Mouse (Mus musculus): ENCODE measurements around the gene Cog6. TPM values are rescaled to one million over a fixed set of nuclear protein-coding genes. Genes with fewer than 3 reads are reported as not detected.
A peak's percentile ranks its signal among the peaks of the same experiment; 100 is the strongest.

The Cog6 gene
- polyA plus RNA-seq (2016; fragmentation: Nextera tagmentation; extraction: Ambion mirVana): 50.0 and 52.1 TPM in 2 replicates

DNA sequence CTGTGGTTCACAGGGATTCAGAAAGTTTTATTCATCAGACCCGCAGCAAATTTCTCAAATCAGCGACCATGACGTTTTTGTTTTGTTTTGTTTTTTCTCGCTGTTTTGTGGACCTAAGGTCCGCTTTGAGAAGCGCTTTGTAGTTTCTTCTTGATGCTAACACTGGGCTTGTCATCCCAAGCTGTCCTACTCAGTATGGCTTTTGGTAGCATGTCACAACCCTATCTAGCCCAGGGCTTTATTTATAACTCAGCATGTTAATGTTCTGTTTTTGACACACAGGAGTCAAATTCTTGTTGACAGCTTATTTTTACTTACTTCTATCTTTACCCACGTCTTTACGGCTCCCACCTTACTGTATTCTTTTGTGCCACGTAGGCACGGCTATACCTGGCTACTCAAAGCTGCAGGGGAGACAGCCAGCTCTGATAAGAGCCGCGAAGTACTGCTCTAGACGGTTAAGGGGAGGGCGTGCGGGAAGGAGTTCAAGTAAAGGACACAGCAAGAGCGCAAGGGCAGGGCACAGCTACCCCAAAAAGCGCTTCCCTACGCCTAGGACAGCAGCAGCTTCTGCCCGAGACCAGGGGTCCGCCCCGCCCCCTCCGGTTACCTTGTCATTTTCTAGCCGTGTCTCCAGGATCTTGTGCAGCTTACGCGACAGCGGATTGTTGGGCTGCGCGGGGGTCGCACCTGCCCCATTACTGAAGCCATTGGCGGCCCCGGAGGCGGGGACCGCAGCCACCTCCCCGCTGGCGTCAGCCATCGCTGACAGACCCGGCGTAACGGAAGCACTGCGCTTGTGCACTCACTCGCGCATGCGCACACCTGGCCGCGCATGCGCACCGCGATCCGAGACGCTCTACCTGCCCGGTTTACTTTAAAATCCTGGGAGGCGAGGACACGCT is at the start of gene Cog6:
TSS of gene Cog6 (minus strand) at position 802 of the 905 bp plus-strand sequence.
- H3K4me2 ChIP-seq (replicated peaks): peak within 1 kb of the TSS; percentile 70
- no peaks in the 10 kb centered on the region for H3K27me3 ChIP-seq
- H3K4me1 ChIP-seq: peaks cover 5% of the 10 kb centered on the region; the same call in 1 of the 2 replicates
- H3K9ac ChIP-seq: peak within 1 kb of the TSS; percentile 78
- H3K4me3 ChIP-seq: peak within 1 kb of the TSS; percentile 83
- peak; percentile 90 for ATAC-seq (ENCODE audit: insufficient number of reproducible peaks, insufficient read depth, low FRiP score, low TSS enrichment)
- peak within 1 kb of the TSS; percentile 46; the same call in 1 of the 2 replicates for H3K27ac ChIP-seq
- H3K36me3 ChIP-seq: peaks cover 6% of the 10 kb centered on the region; the same call in 1 of the 2 replicates
- 5% methylated on average over 53 of the region's 53 CpGs for WGBS
- no peaks in the 10 kb centered on the region for H3K9me3 ChIP-seq

DNA sequence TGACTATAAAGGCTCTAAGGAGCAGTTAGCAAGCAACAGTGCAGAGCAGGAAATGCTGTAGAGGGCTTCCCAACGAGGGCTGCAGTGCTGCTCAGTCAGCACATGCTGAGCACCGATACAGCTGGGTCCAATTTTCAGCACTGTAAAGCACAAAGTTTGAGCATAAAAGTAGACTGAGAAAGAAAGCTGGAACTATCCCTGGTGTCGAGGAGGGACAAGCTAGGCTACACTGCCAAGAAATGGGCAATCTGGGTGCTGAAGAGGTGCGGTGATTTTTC is 49.0 kb upstream of the Cog6 start:
- Histone ChIP-seq H3K36me3 (no peaks in the 10 kb centered on the region), H3K4me3 (no peak overlapping the region), H3K9ac (no peak overlapping the region), H3K4me2 (replicated peaks) (no peak overlapping the region), H3K27me3 (no peaks in the 10 kb centered on the region), H3K27ac (peak overlapping the region; percentile 41; the same call in 1 of the 2 replicates), H3K4me1 (peaks cover 10% of the 10 kb centered on the region), H3K9me3 (no peaks in the 10 kb centered on the region)
- 45% methylated on average over 4 of the region's 4 CpGs for WGBS
- ATAC-seq (ENCODE audit: insufficient number of reproducible peaks, insufficient read depth, low FRiP score, low TSS enrichment): no peak

DNA sequence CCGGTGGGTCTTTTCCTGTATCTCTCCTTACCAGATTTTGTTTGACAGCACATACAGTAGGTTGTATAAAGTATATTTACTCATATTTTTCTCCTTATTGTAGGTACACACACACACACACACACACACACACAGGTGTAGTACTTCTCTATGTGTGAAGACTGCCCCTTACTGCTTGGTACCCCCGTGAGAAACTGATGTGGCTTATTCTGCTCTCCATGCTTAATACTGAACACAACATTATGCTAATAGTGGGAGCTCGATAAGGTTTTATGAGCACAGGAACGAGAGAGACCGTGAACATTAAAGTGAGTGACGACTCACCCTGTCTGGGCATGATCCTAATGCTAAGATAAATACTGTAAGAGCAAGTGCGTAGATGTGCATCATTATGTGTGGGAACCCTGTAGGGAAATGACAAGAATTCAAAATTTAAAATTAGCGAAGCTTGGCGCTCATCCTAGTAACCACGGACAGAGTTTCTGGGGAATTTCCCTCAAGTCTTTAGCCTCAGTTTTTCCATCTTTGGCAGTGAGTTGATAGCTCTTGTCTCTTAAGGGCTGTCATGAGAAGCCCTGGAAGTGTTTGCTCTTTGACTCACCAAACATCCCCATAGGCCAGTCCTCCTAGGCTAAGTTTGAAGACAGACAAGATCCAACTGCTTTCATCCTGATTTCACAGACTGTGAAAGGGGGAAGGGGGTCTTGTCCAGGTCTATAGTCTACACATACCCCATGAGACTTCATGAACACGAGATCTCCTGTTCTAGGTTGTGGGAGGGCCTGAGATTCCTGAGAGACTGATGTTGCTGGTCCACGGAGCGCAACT is 48.4 kb upstream of the Cog6 start:
- Histone ChIP-seq H3K4me3 (no peak overlapping the region), H3K9me3 (no peaks in the 10 kb centered on the region), H3K4me2 (replicated peaks) (no peak overlapping the region), H3K27me3 (no peaks in the 10 kb centered on the region), H3K4me1 (peaks cover 12% of the 10 kb centered on the region), H3K27ac (peak overlapping the region; percentile 41; the same call in 1 of the 2 replicates), H3K9ac (no peak overlapping the region), H3K36me3 (no peaks in the 10 kb centered on the region)
- WGBS: 69% methylated on average over 13 of the region's 13 CpGs
- no peak for ATAC-seq (ENCODE audit: insufficient number of reproducible peaks, insufficient read depth, low FRiP score, low TSS enrichment)

GRCm38 (mm10) chr3:53063423-53064147 is 46.5 kb upstream of the Cog6 start:
- Histone ChIP-seq H3K4me1 (peaks cover 31% of the 10 kb centered on the region), H3K27ac (no peak overlapping the region)
- 51% methylated on average over 13 of the region's 13 CpGs for WGBS

DNA sequence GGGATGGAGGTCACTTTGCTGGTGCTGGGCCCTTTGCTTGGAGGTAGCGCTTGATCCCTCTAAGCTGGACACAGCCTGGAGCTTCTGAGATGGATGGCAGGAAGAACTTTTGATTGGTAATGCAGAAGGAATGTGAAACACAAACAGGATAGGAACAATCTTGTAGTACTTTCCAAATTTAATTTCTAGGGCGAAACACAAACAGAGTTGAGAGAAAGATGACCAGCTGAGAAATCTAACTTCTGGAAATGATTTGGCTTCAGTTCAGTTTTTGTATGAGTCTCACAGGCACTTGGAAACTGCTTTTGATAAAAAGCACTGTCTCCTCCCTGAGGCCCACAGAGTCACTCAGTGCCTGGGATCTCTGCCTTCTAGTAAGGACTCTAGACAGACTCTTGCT is 42.9 kb upstream of the Cog6 start:
- Histone ChIP-seq H3K9me3 (no peaks in the 10 kb centered on the region), H3K27me3 (no peaks in the 10 kb centered on the region), H3K36me3 (no peaks in the 10 kb centered on the region), H3K4me3 (no peak overlapping the region), H3K9ac (no peak overlapping the region), H3K27ac (peak overlapping the region; percentile 72), H3K4me2 (replicated peaks) (no peak overlapping the region), H3K4me1 (peaks cover 38% of the 10 kb centered on the region)
- 30% methylated on average over 2 of the region's 2 CpGs for WGBS
- no peak for ATAC-seq (ENCODE audit: insufficient number of reproducible peaks, insufficient read depth, low FRiP score, low TSS enrichment)

More at GRCm38 (mm10) chr3:53063423-53064147, 46.5 kb upstream of the Cog6 start:
- Histone ChIP-seq H3K4me3 (no peak overlapping the region), H3K36me3 (no peaks in the 10 kb centered on the region), H3K4me2 (replicated peaks) (no peak overlapping the region), H3K9ac (no peak overlapping the region), H3K27me3 (no peaks in the 10 kb centered on the region), H3K9me3 (no peaks in the 10 kb centered on the region)
- ATAC-seq (ENCODE audit: insufficient number of reproducible peaks, insufficient read depth, low FRiP score, low TSS enrichment): no peak

DNA sequence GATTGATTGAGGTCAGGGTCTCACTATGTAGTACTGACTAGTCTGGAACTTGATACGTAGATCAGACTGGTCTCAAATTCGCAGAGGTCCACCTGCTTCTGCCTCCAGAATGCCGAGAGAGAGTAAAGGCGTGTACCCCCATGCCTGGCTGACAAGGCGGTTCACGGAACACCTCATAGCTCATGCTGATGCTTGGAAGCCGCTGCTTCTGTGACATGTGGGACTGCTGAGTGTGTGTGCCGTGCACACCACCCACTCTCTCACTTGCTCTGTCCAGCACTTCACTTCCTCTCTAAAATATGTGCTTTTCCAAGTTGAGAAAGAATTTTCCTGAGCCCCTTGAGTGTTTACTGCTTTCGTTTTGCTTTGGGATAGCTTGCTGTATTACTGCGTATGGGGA is 39.4 kb upstream of the Cog6 start:
- Histone ChIP-seq H3K9ac (no peak overlapping the region), H3K27ac (no peak overlapping the region), H3K36me3 (no peaks in the 10 kb centered on the region), H3K27me3 (no peaks in the 10 kb centered on the region), H3K4me3 (no peak overlapping the region), H3K9me3 (no peaks in the 10 kb centered on the region), H3K4me2 (replicated peaks) (no peak overlapping the region), H3K4me1 (peaks cover 33% of the 10 kb centered on the region; the same call in 1 of the 2 replicates)
- ATAC-seq (ENCODE audit: insufficient number of reproducible peaks, insufficient read depth, low FRiP score, low TSS enrichment): no peak
- 78% methylated on average over 10 of the region's 10 CpGs for WGBS

GRCm38 (mm10) chr3:53052385-53052784 is 35.3 kb upstream of the Cog6 start:
- no peak for ATAC-seq (ENCODE audit: insufficient number of reproducible peaks, insufficient read depth, low FRiP score, low TSS enrichment)
- peaks cover 7% of the 10 kb centered on the region; the same call in 1 of the 2 replicates for H3K4me1 ChIP-seq
- 41% methylated on average over 8 of the region's 8 CpGs for WGBS

GRCm38 (mm10) chr3:53046371-53046770 is 29.3 kb upstream of the Cog6 start:
- 0 out of 2 replicates have a peak, but pooled peaks cover 4% of the 10 kb centered on the region for H3K27me3 ChIP-seq
- ATAC-seq (ENCODE audit: insufficient number of reproducible peaks, insufficient read depth, low FRiP score, low TSS enrichment): no peak
- H3K36me3 ChIP-seq: no peaks in the 10 kb centered on the region; the same call in 1 of the 2 replicates
- H3K9ac ChIP-seq: no peak overlapping the region
- 83% methylated on average over 6 of the region's 6 CpGs for WGBS
- no peak overlapping the region for H3K4me2 ChIP-seq (replicated peaks)
- H3K9me3 ChIP-seq: no peaks in the 10 kb centered on the region
- H3K4me3 ChIP-seq: no peak overlapping the region
- H3K4me1 ChIP-seq: peaks cover 19% of the 10 kb centered on the region; the same call in 1 of the 2 replicates
- H3K27ac ChIP-seq: no peak overlapping the region

More at GRCm38 (mm10) chr3:53052385-53052784, 35.3 kb upstream of the Cog6 start:
- Histone ChIP-seq H3K4me3 (no peak overlapping the region), H3K9me3 (no peaks in the 10 kb centered on the region), H3K4me2 (replicated peaks) (no peak overlapping the region), H3K9ac (no peak overlapping the region), H3K27ac (no peak overlapping the region), H3K36me3 (no peaks in the 10 kb centered on the region), H3K27me3 (no peaks in the 10 kb centered on the region)

GRCm38 (mm10) chr3:53045697-53046096 is 28.7 kb upstream of the Cog6 start:
- Histone ChIP-seq H3K36me3 (no peaks in the 10 kb centered on the region; the same call in 1 of the 2 replicates), H3K4me2 (replicated peaks) (no peak overlapping the region), H3K4me3 (no peak overlapping the region), H3K9me3 (no peaks in the 10 kb centered on the region), H3K9ac (no peak overlapping the region), H3K4me1 (peaks cover 23% of the 10 kb centered on the region; the same call in 1 of the 2 replicates), H3K27ac (no peak overlapping the region), H3K27me3 (0 out of 2 replicates have a peak, but pooled peaks cover 4% of the 10 kb centered on the region)
- WGBS: 85% methylated on average over 4 of the region's 4 CpGs
- ATAC-seq (ENCODE audit: insufficient number of reproducible peaks, insufficient read depth, low FRiP score, low TSS enrichment): no peak

- no peak for ATAC-seq (ENCODE audit: insufficient number of reproducible peaks, insufficient read depth, low FRiP score, low TSS enrichment)
- Histone ChIP-seq H3K4me3 (0 out of 2 replicates have a peak overlapping the region, but pooled peaks have one; percentile 1), H3K4me1 (peaks cover 25% of the 10 kb centered on the region; the same call in 1 of the 2 replicates), H3K4me2 (replicated peaks) (peak overlapping the region; percentile 85), H3K27ac (peak overlapping the region; percentile 81), H3K9ac (no peak overlapping the region), H3K27me3 (0 out of 2 replicates have a peak, but pooled peaks cover 4% of the 10 kb centered on the region), H3K36me3 (no peaks in the 10 kb centered on the region; the same call in 1 of the 2 replicates), H3K9me3 (no peaks in the 10 kb centered on the region)
- 57% methylated on average over 11 of the region's 11 CpGs for WGBS
Observed at GRCm38 (mm10) chr3:53044682-53045299, 27.8 kb upstream of the Cog6 start.

Data from embryonic facial prominence, embryonic 12.5 days (tissue).